Mouse (Mus musculus) macrophage (primary cell): Measurements from ENCODE around the gene Gm10639. TPM values are rescaled to one million over a fixed set of nuclear protein-coding genes. Genes with fewer than 3 reads are reported as not detected.
"Not testable (repeated sequence)": the region's sequence is repeated elsewhere in the genome, so short reads cannot be mapped to it uniquely, and the experiment has no call there.

ENCODE experiments used
- H3K27ac ChIP-seq: fragments of 350-480 bp; formaldehyde crosslinking; 2 replicates; pipeline ENCODE4 v1.9.0; 2021
- H3K36me3 ChIP-seq: fragments of 350-480 bp; formaldehyde crosslinking; 2 replicates; pipeline ENCODE4 v1.9.0; 2021; ENCODE audit errors: inconsistent target
- H3K4me3 ChIP-seq: fragments of 350-480 bp; formaldehyde crosslinking; 2 replicates; pipeline ENCODE4 v1.9.0; 2021; ENCODE audit errors: inconsistent target
- H3K79me2 ChIP-seq: fragments of 350-480 bp; formaldehyde crosslinking; 2 replicates; pipeline ENCODE4 v1.9.0; 2021; ENCODE audit errors: inconsistent target
- WGBS: methylation state at CpG from one replicate; pipeline ENCODE4 v1.1.7; 2026; ENCODE audit warnings: inconsistent platforms; ENCODE audit not compliant: missing documents; 5-methylcytosine and 5-hydroxymethylcytosine counted together
- polyA plus RNA-seq: library from polyadenylated mRNA; stranded (reverse); fragments of 250-400 nt; gene quantifications from 3 replicates; pipeline ENCODE4 v1.2.4, GENCODE M21; 2018; ENCODE audit warnings: inconsistent platforms

Gene Gm10639
- polyA plus RNA-seq, 1 experiment from 2014 or later, result not detected

DNA sequence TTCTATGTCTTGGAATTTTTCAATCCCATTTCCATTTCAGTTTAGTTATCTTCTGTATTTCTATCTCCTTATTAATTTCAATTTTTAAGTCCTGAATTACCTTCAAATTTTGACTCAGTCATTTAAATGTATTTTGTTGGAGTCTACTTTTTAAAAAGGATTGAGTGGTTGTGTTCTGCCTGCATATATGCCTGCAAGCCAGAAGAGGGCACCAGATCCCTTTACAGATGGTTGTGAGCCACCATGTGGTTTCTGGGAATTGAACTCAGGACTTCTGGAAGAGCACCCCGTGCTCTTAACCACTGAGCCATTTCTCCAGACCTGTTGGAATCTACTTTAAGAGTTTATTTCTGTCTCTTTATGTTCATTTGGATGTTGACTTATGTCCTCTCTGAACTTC lies 29.8 kb downstream of the Gm10639 start:
- Histone ChIP-seq H3K36me3 (no peaks in the 10 kb centered on the region), H3K4me3 (no peak overlapping the region), H3K27ac (no peak overlapping the region), H3K79me2 (no peaks in the 10 kb centered on the region)
- WGBS, result 0% methylated on average over 1 of the region's 1 CpGs

DNA sequence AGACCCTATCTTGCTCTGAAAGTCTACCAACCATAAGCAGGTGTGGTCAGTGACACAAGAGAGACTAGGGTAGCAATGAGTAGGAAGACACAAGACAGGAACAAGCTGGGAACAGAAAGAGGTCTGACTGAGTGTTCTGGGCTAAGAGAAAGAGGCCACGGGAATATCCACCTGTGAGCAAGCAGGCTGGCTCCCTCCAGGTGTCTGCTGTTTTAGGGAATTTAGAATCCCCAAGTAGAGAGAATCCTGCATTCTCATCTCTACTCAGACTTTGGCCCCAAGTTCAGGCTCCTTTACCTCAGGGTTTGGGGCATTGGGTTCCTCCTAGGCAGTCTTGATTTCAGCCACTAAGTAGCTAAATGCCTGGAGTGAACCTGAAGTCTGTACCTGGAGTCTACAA lies 37.6 kb downstream of the Gm10639 start, which contains the start of gene Omt2b:
Gene Omt2b (plus strand): TSS at position 301 of the 400 bp plus-strand sequence.
- H3K79me2 ChIP-seq, H3K4me3 ChIP-seq, H3K36me3 ChIP-seq, H3K27ac ChIP-seq: not testable (repeated sequence)
- WGBS, result no CpG with 5 or more reads among the region's 1 CpGs

GRCm38 (mm10) chr9:78337050-78337449 lies 47.3 kb downstream of the Gm10639 start:
- not testable (repeated sequence) for H3K36me3 ChIP-seq, H3K4me3 ChIP-seq, H3K79me2 ChIP-seq, H3K27ac ChIP-seq

DNA sequence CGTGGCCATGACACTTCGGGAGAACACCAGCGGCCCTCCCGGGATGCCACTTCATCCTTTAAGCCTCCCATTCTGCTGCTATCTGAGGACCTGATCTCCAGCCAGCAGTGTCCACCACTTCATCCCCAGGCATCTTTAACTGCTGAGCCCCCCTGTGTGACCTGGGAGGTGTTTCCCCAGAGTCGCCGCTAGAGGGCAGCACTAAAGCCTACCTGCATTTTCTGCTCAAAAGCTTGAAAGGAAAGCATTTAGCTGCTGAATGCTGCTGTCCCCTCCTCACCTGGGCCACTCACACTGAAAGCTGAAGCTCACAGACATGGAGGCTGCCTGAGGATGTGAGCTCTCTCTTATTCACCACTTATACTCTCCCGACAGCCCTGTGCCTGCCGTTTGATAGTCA lies 50.6 kb downstream of the Gm10639 start:
- not testable (repeated sequence) for H3K36me3 ChIP-seq, H3K79me2 ChIP-seq, H3K27ac ChIP-seq, H3K4me3 ChIP-seq
- 26% methylated on average over 8 of the region's 8 CpGs for whole genome bisulfite sequencing

- not testable (repeated sequence) for H3K27ac ChIP-seq, H3K4me3 ChIP-seq, H3K79me2 ChIP-seq, H3K36me3 ChIP-seq
- WGBS, result 100% methylated on average over 3 of the region's 4 CpGs
Measured at GRCm38 (mm10) chr9:78342494-78342893, 52.8 kb downstream of the Gm10639 start.

- H3K36me3 ChIP-seq, H3K4me3 ChIP-seq, H3K27ac ChIP-seq, H3K79me2 ChIP-seq: not testable (repeated sequence)
- 88% methylated on average over 9 of the region's 9 CpGs for WGBS
Measured at GRCm38 (mm10) chr9:78343055-78343454, 53.3 kb downstream of the Gm10639 start.

- 43% methylated on average over 1 of the region's 4 CpGs for WGBS
- not testable (repeated sequence) for H3K4me3 ChIP-seq, H3K27ac ChIP-seq, H3K36me3 ChIP-seq, H3K79me2 ChIP-seq
Measured at GRCm38 (mm10) chr9:78345235-78345634, 55.5 kb downstream of the Gm10639 start.

DNA sequence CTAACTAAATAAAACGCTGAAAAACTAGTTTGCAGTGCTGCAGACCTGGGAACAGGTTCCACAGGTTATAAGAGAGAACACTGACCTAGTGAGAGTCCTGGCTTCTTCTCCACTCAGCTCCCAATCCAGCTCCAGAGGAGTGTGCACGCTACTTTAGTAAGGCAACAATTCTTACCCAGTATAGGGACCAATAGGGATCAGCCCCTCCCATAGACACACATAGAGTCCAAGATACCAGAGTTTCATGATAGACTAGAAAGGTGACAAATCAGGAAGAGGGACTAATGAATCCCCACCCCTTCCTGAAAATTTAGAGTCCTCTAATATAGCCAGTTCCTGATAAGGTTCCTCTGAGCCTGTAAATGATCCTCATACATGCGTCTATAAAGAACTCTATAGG lies 57.3 kb downstream of the Gm10639 start:
- Histone ChIP-seq H3K27ac (no peak overlapping the region), H3K4me3 (no peak overlapping the region), H3K36me3 (no peaks in the 10 kb centered on the region), H3K79me2 (no peaks in the 10 kb centered on the region)
- 54% methylated on average over 3 of the region's 3 CpGs for WGBS

DNA sequence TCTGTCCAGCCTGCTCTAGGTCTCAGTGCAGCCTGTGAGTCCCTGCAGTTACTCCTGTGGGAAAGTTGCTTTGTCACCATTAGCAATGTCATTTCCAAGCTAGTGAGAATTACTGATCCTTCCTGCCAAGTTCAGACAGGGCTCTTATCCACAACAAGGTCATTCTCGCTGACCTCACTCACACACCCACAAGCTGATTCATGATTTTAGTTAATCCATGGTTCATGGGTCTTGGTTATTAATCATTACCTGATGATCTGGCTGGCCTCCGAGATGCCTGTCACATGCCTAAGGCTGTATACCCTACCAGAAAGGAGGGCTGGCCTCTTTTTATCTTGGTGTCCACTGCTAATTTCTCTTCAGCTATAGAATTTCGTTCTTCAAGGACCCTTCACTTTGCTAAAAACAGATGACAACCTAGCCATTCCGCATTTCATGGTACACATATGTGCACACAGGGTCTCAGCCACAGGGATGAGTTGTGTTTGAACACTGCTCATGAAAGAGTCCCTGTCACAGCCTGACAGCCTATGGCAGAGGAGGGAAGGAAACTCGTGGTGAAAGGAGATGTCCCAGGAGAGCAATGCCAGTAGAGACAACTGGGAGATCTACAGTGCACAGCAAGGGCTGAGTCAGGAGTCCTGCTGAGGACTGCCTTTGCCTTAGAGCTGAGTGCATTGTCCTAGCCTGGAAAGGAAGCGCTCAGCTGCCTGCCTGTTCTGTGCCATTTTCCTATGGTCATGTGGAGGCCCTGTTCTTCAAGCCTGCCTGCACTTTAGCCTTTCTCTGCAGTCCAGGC lies 58.7 kb downstream of the Gm10639 start:
- H3K27ac ChIP-seq, H3K36me3 ChIP-seq, H3K4me3 ChIP-seq, H3K79me2 ChIP-seq: not testable (repeated sequence)
- WGBS, result 72% methylated on average over 6 of the region's 6 CpGs

GRCm38 (mm10) chr9:78349141-78349540 lies 59.4 kb downstream of the Gm10639 start:
- H3K36me3 ChIP-seq, H3K4me3 ChIP-seq, H3K27ac ChIP-seq, H3K79me2 ChIP-seq: not testable (repeated sequence)
- WGBS, result 78% methylated on average over 2 of the region's 3 CpGs

DNA sequence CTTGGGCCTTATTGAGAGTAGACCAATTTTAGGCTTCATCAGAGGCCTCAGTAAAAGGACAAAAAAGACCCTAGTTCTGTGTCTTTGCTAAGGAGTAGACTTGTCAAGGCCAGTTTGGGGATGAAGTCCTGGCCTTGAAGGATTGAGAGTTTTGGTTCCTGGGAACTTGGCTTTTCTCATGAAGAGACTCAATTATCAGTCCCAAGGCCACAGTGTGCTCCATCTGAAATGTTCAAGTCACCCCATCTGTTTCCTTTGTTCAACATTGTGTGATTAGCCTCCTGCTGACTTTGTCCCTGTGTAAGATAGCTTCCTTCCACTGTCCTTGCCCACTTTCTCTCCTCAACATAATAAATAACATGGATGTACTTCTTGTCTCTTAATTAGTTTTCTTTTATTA lies 60.3 kb downstream of the Gm10639 start:
- H3K36me3 ChIP-seq, H3K79me2 ChIP-seq, H3K27ac ChIP-seq, H3K4me3 ChIP-seq: not testable (repeated sequence)

GRCm38 (mm10) chr9:78351504-78352220 lies 61.9 kb downstream of the Gm10639 start:
- no peaks in the 10 kb centered on the region for H3K36me3 ChIP-seq
- no peak overlapping the region for H3K4me3 ChIP-seq
- no peak overlapping the region for H3K27ac ChIP-seq
- H3K79me2 ChIP-seq, result no peaks in the 10 kb centered on the region
- 76% methylated on average over 6 of the region's 6 CpGs for WGBS

Other genes with a start within 250 kb of the Gm10639 start
- not detected in 3 replicates for gene Gcm1, start 238.0 kb upstream of the Gm10639 start, polyA plus RNA-seq
- gene Fbxo9, start 180.9 kb upstream of the Gm10639 start, polyA plus RNA-seq, result 20.7 to 20.8 TPM (median 20.8 TPM) in 3 replicates
- gene Ick, start 180.7 kb upstream of the Gm10639 start, polyA plus RNA-seq, result 4.0 to 7.3 TPM (median 5.4 TPM) in 3 replicates
- not detected in 3 replicates for gene Gsta4, start 107.1 kb upstream of the Gm10639 start, polyA plus RNA-seq
- gene Gsta1, start 59.3 kb upstream of the Gm10639 start, polyA plus RNA-seq, result not detected in 3 replicates
- gene Gm3776, start 32.8 kb upstream of the Gm10639 start, polyA plus RNA-seq, result not detected in 3 replicates
- not detected in 3 replicates for gene Omt2a, start 24.9 kb downstream of the Gm10639 start, polyA plus RNA-seq
- not detected in 3 replicates for gene Omt2b, start 37.7 kb downstream of the Gm10639 start, polyA plus RNA-seq
- gene Gsta2, start 65.9 kb downstream of the Gm10639 start, polyA plus RNA-seq, result not detected in 3 replicates
- not detected in 3 replicates for gene Dppa5a, start 78.3 kb downstream of the Gm10639 start, polyA plus RNA-seq
- gene Ooep, start 88.8 kb downstream of the Gm10639 start, polyA plus RNA-seq, result not detected in 3 replicates
- not detected in 3 replicates for gene Ddx43, start 105.9 kb downstream of the Gm10639 start, polyA plus RNA-seq
- 7.4 to 14.0 TPM (median 7.6 TPM) in 3 replicates for gene Cgas, start 153.3 kb downstream of the Gm10639 start, polyA plus RNA-seq
- gene Mto1, start 158.3 kb downstream of the Gm10639 start, polyA plus RNA-seq, result 14.3 to 17.0 TPM (median 16.3 TPM) in 3 replicates
- not detected in 3 replicates for gene Gm17324, start 158.9 kb downstream of the Gm10639 start, polyA plus RNA-seq
- gene Eef1a1, start 199.2 kb downstream of the Gm10639 start, polyA plus RNA-seq, result 6,779 to 7,082 TPM (median 6,969 TPM) in 3 replicates